Mouse (Mus musculus): ENCODE results near the gene Cyp2j6.
"Not testable (repeated sequence)": the region's sequence is repeated elsewhere in the genome, so short reads cannot be mapped to it uniquely, and the experiment has no call there.

Cyp2j6 gene

GRCm38 (mm10) chr4:96553133-96553819 lies at the start of gene Cyp2j6:
Cyp2j6 (minus strand) TSS chr4:96553661.
- no peak for DNase-seq (ENCODE audit: low read depth, low spot score)

GRCm38 (mm10) chr4:96591791-96592150 lies 38.3 kb upstream of the Cyp2j6 start:
- no peak for DNase-seq (ENCODE audit: low read depth, low spot score)

DNA sequence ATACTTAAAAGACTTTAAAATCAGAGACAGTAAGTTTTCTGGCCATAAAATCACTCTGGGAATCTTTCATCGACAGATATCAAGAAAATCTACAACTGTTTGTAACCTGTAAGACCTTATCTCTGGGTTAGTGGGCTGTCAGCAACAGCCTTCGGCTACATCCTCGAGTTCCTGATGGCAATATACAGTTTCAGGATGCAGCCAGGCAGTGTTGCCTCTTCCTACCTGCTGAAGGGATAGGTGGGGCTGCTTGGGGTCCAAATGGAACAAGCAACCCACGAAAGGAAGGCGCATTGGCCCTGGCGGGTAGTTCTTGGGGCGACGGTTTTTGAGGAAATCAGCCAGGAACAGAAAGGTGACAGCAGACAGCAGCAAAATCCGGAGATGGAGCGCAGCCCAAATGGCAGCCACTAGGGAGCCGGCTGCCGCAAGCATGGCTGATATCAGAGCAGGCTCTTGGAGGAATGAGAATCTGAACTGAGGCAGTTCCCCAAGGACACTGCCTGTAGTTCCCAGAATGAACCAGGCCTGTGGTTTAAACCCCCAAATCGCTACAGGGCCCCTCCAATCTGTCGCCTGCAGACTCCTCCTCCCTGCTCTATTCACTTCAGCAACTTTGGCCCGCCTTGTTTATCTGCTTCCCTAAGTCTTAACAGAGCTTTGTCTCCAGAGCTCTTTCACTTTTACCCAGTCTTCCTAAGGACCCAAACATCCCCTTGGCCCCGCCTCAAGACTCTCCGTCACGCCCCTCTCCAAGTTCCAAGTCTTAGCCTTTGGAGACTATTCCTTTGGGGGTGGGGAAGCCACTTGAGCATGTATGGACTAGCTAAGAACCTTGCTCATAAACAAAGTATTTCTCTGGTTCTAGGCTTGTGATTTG lies 37.7 kb upstream of the Cyp2j6 start, which contains the start of gene Cyp2j9:
Gene Cyp2j9 (minus strand): TSS at position 668 of the 880 bp plus-strand sequence.
- DNase-seq (ENCODE audit: low read depth, low spot score): peak; percentile 54

DNA sequence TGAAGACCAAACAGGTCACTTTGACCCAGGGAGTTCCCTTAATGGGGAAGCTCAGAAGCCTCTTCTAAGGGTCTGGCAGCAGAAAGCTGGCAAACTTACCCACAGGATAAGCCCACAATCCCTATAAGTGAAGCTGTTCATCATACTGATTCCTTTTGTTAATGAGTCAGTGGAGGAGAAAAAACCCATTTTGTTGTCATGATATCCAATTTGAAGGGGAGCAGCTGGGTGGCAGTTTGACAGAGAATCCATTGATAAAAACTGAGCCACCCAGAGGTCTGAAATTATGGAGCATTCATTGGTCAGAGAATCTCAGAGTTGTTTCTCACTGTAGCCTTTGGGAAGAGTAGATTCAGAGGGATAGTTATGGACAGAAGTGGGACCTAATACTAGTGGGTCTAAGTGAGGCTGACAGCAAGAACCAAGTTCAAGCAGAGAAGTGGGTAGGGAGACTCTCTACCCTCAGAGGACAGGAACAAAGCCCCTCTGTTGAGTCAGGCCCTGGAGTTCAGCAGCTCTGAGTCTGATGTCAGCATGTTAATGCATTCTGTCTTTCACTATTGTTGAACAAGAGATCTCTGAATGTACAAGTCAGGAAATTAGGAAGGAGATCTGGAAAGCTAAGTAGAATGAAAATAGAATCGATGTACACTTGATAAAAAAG lies 28.1 kb upstream of the Cyp2j6 start:
- no peak for DNase-seq (ENCODE audit: low read depth, low spot score)

DNA sequence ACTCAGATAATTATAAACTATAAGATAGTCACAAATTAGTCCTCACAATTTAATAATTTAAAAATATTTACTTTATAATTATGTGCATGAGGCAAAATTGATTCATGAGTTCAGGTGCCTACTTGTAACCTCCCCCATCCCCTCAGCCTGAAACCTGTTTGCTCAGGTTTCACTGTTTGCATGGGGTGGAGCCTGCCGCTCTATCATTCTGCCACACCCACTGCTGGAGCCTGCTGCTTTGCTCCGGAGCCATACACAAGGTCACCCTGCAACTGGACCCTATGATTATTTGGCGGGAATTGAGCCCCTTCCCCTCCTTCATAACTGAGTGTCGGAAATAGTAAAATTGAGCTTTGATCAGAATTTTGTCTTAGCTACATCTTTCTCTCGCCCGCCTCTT lies 26.9 kb upstream of the Cyp2j6 start:
- DNase-seq (ENCODE audit: low read depth, low spot score): not testable (repeated sequence)

DNA sequence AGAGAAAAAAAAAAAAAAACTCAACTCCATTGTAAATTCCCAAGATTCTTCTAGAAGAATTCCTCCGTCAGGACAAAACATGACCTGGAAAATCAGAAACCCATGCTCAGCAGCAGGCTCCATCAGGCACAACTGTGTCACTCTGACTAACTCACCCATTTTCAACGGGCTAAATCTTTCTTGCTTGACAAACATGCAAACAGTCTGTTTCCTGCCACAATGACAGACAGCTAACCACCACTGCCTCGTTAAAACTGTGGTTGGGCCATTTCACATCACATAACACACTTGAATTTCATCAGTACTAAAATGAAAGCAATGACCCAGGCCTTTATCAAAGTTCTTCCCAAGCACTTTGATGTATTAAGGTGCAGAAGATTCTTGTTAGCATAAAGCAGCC lies 16.0 kb upstream of the Cyp2j6 start:
- DNase-seq (ENCODE audit: low read depth, low spot score): no peak

- DNase-seq (ENCODE audit: low read depth, low spot score): no peak
Observed at GRCm38 (mm10) chr4:96567988-96568387, 14.5 kb upstream of the Cyp2j6 start.

- no peak for DNase-seq (ENCODE audit: low read depth, low spot score)
Observed at GRCm38 (mm10) chr4:96565808-96566207, 12.3 kb upstream of the Cyp2j6 start.

DNA sequence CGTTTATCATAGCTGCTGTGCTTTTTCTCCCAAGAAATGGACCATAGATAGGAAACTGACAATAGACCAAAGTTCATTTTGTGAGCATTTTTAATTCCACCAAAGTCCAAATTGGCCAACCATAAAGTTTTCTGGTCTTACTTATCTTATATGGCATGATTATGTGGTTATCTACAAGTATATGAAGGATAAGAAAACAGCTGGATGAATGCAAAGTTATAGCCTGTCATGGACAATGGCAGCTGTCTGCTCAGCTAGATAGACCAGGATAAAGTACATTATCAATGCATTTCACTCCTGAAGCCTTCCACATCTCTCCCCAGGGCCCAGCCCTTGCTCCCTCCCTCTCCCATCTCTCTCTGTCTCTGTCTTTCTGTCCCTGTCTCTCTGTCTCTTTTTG lies 7.0 kb upstream of the Cyp2j6 start:
- no peak for DNase-seq (ENCODE audit: low read depth, low spot score)

DNA sequence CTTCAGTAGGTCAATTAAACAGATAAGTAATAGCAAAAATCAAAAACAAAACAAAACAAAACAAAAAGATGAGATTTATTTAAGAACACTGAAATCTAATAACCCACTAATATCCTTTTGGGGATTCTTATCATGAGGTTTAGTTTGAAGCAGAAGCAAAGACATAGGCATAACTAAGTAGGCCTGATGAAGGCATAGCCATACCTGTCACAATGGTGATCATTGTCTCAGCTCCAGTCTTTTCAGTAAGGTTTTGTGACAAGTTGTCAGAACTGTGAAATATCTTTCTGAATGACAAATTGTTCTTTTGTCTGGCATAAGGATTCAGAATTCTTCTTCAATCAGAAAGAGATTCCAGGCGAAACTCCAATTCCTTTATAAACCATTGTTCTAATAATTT lies 6.3 kb upstream of the Cyp2j6 start:
- no peak for DNase-seq (ENCODE audit: low read depth, low spot score)

GRCm38 (mm10) chr4:96551619-96552018 lies 1.8 kb downstream of the Cyp2j6 start:
- DNase-seq (ENCODE audit: low read depth, low spot score): no peak

GRCm38 (mm10) chr4:96545976-96546375 lies 7.5 kb downstream of the Cyp2j6 start:
- DNase-seq (ENCODE audit: low read depth, low spot score): no peak

- DNase-seq (ENCODE audit: low read depth, low spot score): no peak
Observed at GRCm38 (mm10) chr4:96525772-96526171, 27.7 kb downstream of the Cyp2j6 start.

- no peak for DNase-seq (ENCODE audit: low read depth, low spot score)
Observed at GRCm38 (mm10) chr4:96522256-96522655, 31.2 kb downstream of the Cyp2j6 start.

DNA sequence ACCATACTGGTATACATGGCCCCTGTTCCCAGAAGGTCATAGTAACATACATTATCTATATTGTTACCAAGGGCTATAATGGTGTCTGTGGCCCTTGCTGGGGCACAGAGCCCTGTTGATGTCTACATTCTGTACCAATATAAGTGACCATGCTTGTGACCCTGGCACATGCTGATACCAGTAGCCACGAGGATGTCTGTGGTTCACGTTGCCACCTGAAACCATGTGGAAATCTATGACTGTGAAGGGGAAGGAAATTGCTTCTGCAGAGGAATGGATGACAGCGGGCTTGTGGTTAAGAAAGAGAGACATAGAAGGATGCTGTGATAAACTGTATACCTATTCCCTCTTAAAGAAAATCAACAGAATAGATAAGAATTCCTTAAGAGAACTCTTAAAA lies 43.4 kb downstream of the Cyp2j6 start:
- DNase-seq (ENCODE audit: low read depth, low spot score): no peak

GRCm38 (mm10) chr4:96507286-96507685 lies 46.2 kb downstream of the Cyp2j6 start, which contains the start of gene Cyp2j8:
Cyp2j8 (minus strand) TSS chr4:96507386.
- DNase-seq (ENCODE audit: low read depth, low spot score): no peak

Measured in WW6 (cell line).